Mouse (Mus musculus) cerebellum, adult (tissue): ENCODE results near the gene Clec1b.
A peak's percentile ranks its signal among the peaks of the same experiment; 100 is the strongest.

ENCODE experiments used
- ATAC-seq: cut with Nextera tagmentation; 2 replicates; pipeline ENCODE4 v1.9.2; 2017; ENCODE audit warnings: mild to moderate bottlenecking, moderate library complexity, mixed read lengths; ENCODE audit not compliant: insufficient number of reproducible peaks, low FRiP score, low TSS enrichment

Gene Clec1b

DNA sequence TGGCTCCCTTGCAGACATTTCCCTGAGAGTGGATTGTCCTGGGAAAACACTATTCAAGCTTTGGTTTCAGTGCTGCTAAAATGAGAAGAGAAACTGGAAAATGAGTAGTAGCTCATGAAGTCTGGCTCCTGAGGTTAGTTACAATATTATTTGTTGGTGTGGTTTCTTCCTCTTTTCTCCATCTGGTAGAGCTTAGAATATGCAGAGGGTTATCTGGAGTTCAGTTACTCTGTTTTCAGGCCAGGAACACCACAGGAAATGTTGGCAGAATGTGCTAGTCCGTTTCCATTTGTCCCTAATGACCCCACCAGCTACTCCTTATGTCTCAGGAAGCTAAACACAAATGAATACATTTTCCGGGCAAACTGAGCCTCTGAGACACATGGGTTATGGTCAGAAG lies 10.2 kb downstream of the Clec1b start:
- ATAC-seq, result no peak

GRCm38 (mm10) chr6:129408562-129408961 lies 11.5 kb downstream of the Clec1b start, which contains the start of gene Clec9a:
Clec9a (plus strand) TSS chr6:129408862.
- ATAC-seq, result no peak

GRCm38 (mm10) chr6:129414177-129414576 lies 17.1 kb downstream of the Clec1b start:
- ATAC-seq, result no peak

GRCm38 (mm10) chr6:129422311-129422710 lies 25.2 kb downstream of the Clec1b start:
- ATAC-seq, result no peak

- 0 out of 2 replicates have a peak, but pooled peaks have one; percentile 20 for ATAC-seq
Measured at GRCm38 (mm10) chr6:129423040-129423733, 26.1 kb downstream of the Clec1b start.

- ATAC-seq, result peak; percentile 73
Measured at GRCm38 (mm10) chr6:129423734-129424072, 26.6 kb downstream of the Clec1b start.

- no peak for ATAC-seq
Measured at GRCm38 (mm10) chr6:129425217-129425616, 28.1 kb downstream of the Clec1b start.

DNA sequence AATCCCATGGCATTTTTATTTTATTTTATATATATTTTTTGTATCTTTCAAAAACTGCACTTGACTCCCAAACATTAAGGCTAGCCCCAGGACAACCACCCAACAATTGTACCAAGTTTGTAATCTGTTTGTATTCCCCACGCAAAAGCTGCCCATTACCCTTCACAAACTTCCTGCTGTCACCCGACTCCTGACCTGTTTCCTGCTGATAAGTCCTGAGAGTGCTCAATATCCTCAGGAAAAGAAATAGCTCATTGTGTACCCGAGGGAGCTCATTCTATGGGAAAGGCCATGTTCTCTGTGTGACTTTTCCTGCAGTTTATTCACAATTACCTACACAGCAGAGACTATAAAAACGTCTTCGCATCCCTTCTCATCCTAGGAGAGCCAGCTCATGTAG lies 28.7 kb downstream of the Clec1b start:
- no peak for ATAC-seq

DNA sequence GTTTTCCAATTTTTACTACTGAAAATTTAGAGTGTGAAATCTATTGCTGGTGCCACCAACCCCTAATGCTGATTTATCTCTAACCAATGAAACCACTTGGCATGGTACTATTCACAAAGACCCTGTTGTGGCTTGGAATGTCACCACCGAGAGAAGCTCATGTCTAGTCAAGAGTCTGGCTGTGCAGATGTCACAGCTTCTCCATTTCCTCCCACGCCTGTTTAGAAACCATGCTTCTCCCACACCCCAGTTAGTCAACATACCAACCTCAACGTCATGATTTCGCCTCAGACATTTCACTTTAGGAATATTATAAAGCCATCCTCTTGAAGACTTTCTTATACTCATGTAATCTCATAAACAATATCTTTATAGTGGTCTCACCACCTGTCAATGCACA lies 30.2 kb downstream of the Clec1b start:
- no peak for ATAC-seq

- ATAC-seq, result no peak
Measured at GRCm38 (mm10) chr6:129434239-129434638, 37.1 kb downstream of the Clec1b start.

- no peak for ATAC-seq
Measured at GRCm38 (mm10) chr6:129436025-129436424, 38.9 kb downstream of the Clec1b start.

GRCm38 (mm10) chr6:129438033-129438432 lies 40.9 kb downstream of the Clec1b start:
- no peak for ATAC-seq

GRCm38 (mm10) chr6:129449743-129450142 lies 52.6 kb downstream of the Clec1b start:
- no peak for ATAC-seq

DNA sequence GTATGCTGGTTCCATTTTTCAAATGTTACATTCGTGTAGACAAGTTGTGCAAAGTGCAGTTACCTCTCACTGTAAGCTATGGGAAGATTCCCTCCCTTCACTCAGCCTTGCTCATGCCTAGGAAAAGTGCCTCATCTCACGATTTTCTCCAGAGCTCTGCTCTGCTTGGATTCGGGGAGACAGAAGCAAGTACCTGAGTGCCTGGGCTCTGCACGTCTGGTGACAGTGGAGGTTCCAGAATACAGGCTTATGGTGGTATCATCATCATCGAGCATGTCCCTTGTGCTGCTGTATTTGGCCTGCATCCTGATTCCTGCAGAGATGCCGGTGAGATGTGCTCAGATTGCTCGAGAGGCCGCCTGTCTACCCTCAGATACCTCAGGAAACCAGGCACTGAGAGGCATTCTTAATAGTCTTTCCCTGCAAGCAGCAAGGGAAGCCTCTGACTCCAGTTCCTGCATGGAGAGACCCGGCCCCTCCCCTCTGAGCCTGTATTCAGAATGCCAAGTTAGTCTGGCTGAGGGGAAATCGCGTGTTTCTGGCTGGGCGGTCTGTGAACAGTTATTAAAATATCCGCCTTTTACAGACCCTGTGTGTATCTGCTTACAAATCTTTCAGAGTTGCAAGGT lies 54.4 kb downstream of the Clec1b start, which contains the start of gene Clec1a:
TSS of gene Clec1a (minus strand) at position 590 of the 629 bp plus-strand sequence.
- peak; percentile 70; the same call in 1 of the 2 replicates for ATAC-seq
